Mouse (Mus musculus): ENCODE data around the gene Rab29. TPM values are rescaled to one million over a fixed set of nuclear protein-coding genes. Genes with fewer than 3 reads are reported as not detected.

The Rab29 gene
- polyA plus RNA-seq, 1 experiment from 2014 or later: 10.7 TPM

Other genes starting within 250 kb of the Rab29 start
- 0.13 TPM in 2 replicates for gene Ctse, start 228.9 kb upstream of the Rab29 start, polyA plus RNA-seq (2014; fragmentation: Nextera tagmentation; extraction: Ambion mirVana)
- gene Rab7b, start 178.5 kb upstream of the Rab29 start, polyA plus RNA-seq (2014; fragmentation: Nextera tagmentation; extraction: Ambion mirVana): 0.33 and 0.65 TPM in 2 replicates
- gene Slc26a9, start 123.2 kb upstream of the Rab29 start, polyA plus RNA-seq (2014; fragmentation: Nextera tagmentation; extraction: Ambion mirVana): not detected in 2 replicates
- 2.3 and 2.4 TPM in 2 replicates for gene Pm20d1, start 69.8 kb upstream of the Rab29 start, polyA plus RNA-seq (2014; fragmentation: Nextera tagmentation; extraction: Ambion mirVana)
- 11.6 and 12.8 TPM in 2 replicates for gene Slc41a1, start 39.7 kb upstream of the Rab29 start, polyA plus RNA-seq (2014; fragmentation: Nextera tagmentation; extraction: Ambion mirVana)
- 63.3 and 63.4 TPM in 2 replicates for gene Nucks1, start 43.3 kb downstream of the Rab29 start, polyA plus RNA-seq (2014; fragmentation: Nextera tagmentation; extraction: Ambion mirVana)
- gene Slc45a3, start 95.7 kb downstream of the Rab29 start, polyA plus RNA-seq (2014; fragmentation: Nextera tagmentation; extraction: Ambion mirVana): 1.7 and 2.3 TPM in 2 replicates
- gene Elk4, start 140.4 kb downstream of the Rab29 start, polyA plus RNA-seq (2014; fragmentation: Nextera tagmentation; extraction: Ambion mirVana): 17.1 and 20.8 TPM in 2 replicates
- 8.6 and 10.6 TPM in 2 replicates for gene Mfsd4a, start 200.8 kb downstream of the Rab29 start, polyA plus RNA-seq (2014; fragmentation: Nextera tagmentation; extraction: Ambion mirVana)

Data from limb, embryonic 11.5 days (tissue).